In genomic region chrX:139526984-139527383, GRCm38 (mm10) we compare ENCODE assay signal across 29 mouse cellular contexts. TPM values are rescaled to one million over a fixed set of nuclear protein-coding genes. Genes with fewer than 3 reads are reported as not detected.
A peak's percentile ranks its signal among the peaks of the same experiment; 100 is the strongest.
DNase-seq lines count a peak whose midpoint lies in the region; ATAC-seq and TF ChIP-seq lines count a peak whose summit lies in the region.
"Had no signal": no experiment of that assay in that cellular context is flagged by ENCODE, and none has a peak within 500 bp of the region (broad histone marks: within the 10 kb centered on the region; RNA-seq: fewer than 3 reads in every experiment).

No protein-coding gene starts in this region.

- H3K4me2 ChIP-seq in intestine, postnatal 0 days (replicated peaks; ENCODE audit: low read depth), result no peak overlapping the region
- no peak overlapping the region for H3K4me2 ChIP-seq in liver, embryonic 14.5 days (ENCODE audit: low read depth)
- H3K4me2 ChIP-seq: embryonic facial prominence, embryonic 12.5 days; heart, embryonic 11.5 days; hindbrain, embryonic 12.5 days; limb, embryonic 13.5 days; lung, embryonic 14.5 days; midbrain, embryonic 12.5 days; neural tube, embryonic 12.5 days had no signal

- no peak; the same call in 1 of the 2 replicates for TF ChIP-seq EP300 in liver, embryonic 14.5 days (IDR thresholded peaks at IDR 0.05; ENCODE audit: low read depth)

- ATAC-seq in G1E (ENCODE audit: extremely low read depth, insufficient number of reproducible peaks, low FRiP score, poor library complexity, severe bottlenecking), result peak; percentile 60
- peak; percentile 48 for ATAC-seq in intestine, postnatal 0 days
- ATAC-seq in liver, embryonic 14.5 days (ENCODE audit: insufficient read depth), result peak; percentile 64
- ATAC-seq: forebrain, embryonic 14.5 days; hindbrain, postnatal 0 days had no signal

- WGBS in intestine, postnatal 0 days, result 46% methylated on average over 4 of the region's 4 CpGs
- WGBS in liver, embryonic 14.5 days (ENCODE audit: insufficient replicate concordance), result 18% methylated on average over 4 of the region's 4 CpGs
- WGBS in small intestine, adult 2 months, result 38% methylated on average over 4 of the region's 4 CpGs

- no peak overlapping the region; the same call in 1 of the 2 replicates for H3K4me3 ChIP-seq in G1E (ENCODE audit: low read depth, low read length)
- H3K4me3 ChIP-seq in intestine, postnatal 0 days (ENCODE audit: low read depth, low read length), result no peak overlapping the region
- no peak overlapping the region for H3K4me3 ChIP-seq in liver, embryonic 14.5 days (ENCODE audit: insufficient read depth in 1 of 2, low read depth in 2 of 2, low read length in 2 of 2)
- no peak overlapping the region for H3K4me3 ChIP-seq in small intestine, adult 2 months (ENCODE audit: low read depth, low read length)
- H3K4me3 ChIP-seq: embryonic facial prominence, embryonic 12.5 days; hindbrain, embryonic 12.5 days; limb, embryonic 13.5 days; midbrain, embryonic 12.5 days; myocyte; neural tube, embryonic 12.5 days had no signal

- no peaks in the 10 kb centered on the region for H3K27me3 ChIP-seq in G1E (ENCODE audit: insufficient read depth, low read length)
- no peaks in the 10 kb centered on the region for H3K27me3 ChIP-seq in intestine, postnatal 0 days (replicated peaks; ENCODE audit: control insufficient read depth, insufficient read depth, low read length)
- H3K27me3 ChIP-seq in liver, embryonic 14.5 days (ENCODE audit: control insufficient read depth, insufficient read depth, low read length), result no peaks in the 10 kb centered on the region
- no peaks in the 10 kb centered on the region for H3K27me3 ChIP-seq in small intestine, adult 2 months (ENCODE audit: control insufficient read depth, insufficient read depth, low read length)
- H3K27me3 ChIP-seq: embryonic facial prominence, embryonic 12.5 days; hindbrain, embryonic 12.5 days; neural tube, embryonic 12.5 days had no signal

- no peak for TF ChIP-seq CTCF in G1E (IDR thresholded peaks at IDR 0.05; ENCODE audit: low read depth, low read length)
- no peak for TF ChIP-seq CTCF in intestine, postnatal 0 days (IDR thresholded peaks at IDR 0.05; ENCODE audit: low read depth)
- TF ChIP-seq CTCF in liver, embryonic 14.5 days (IDR thresholded peaks at IDR 0.05; ENCODE audit: low read depth), result no peak
- no peak for TF ChIP-seq CTCF in small intestine, adult 2 months (IDR thresholded peaks at IDR 0.05; ENCODE audit: extremely low read depth, insufficient read length, insufficient replicate concordance, low read depth, low read length)

- no peak overlapping the region for H3K27ac ChIP-seq in intestine, postnatal 0 days (ENCODE audit: low read depth, low read length)
- no peak overlapping the region for H3K27ac ChIP-seq in liver, embryonic 14.5 days
- H3K27ac ChIP-seq in small intestine, adult 2 months (ENCODE audit: insufficient read depth, low read depth, low read length), result peak overlapping the region; percentile 35; the same call in 1 of the 2 replicates
- H3K27ac ChIP-seq: embryonic facial prominence, embryonic 12.5 days; hindbrain, embryonic 12.5 days; hindbrain, postnatal 0 days; limb, embryonic 13.5 days; midbrain, embryonic 12.5 days; neural tube, embryonic 12.5 days had no signal

- peaks cover 3% of the 10 kb centered on the region for H3K36me3 ChIP-seq in G1E (replicated peaks)
- no peaks in the 10 kb centered on the region for H3K36me3 ChIP-seq in intestine, postnatal 0 days (ENCODE audit: control insufficient read depth, insufficient read depth)
- H3K36me3 ChIP-seq in liver, embryonic 14.5 days (replicated peaks; ENCODE audit: control insufficient read depth, insufficient read depth, low read depth), result no peaks in the 10 kb centered on the region
- no peaks in the 10 kb centered on the region for H3K36me3 ChIP-seq in small intestine, adult 2 months (ENCODE audit: control insufficient read depth, insufficient read depth, low read length)
- H3K36me3 ChIP-seq: embryonic facial prominence, embryonic 12.5 days; hindbrain, embryonic 12.5 days; limb, embryonic 13.5 days; midbrain, embryonic 12.5 days; neural tube, embryonic 12.5 days had no signal

- H3K9ac ChIP-seq in intestine, postnatal 0 days (ENCODE audit: low read depth, low read length), result no peak overlapping the region
- no peak overlapping the region for H3K9ac ChIP-seq in liver, embryonic 14.5 days (replicated peaks)
- H3K9ac ChIP-seq: embryonic facial prominence, embryonic 12.5 days; hindbrain, embryonic 12.5 days; limb, embryonic 13.5 days; lung, embryonic 14.5 days; midbrain, embryonic 12.5 days; neural tube, embryonic 12.5 days had no signal

- TF ChIP-seq POLR2A in small intestine, adult 2 months (IDR thresholded peaks at IDR 0.05; ENCODE audit: low read depth, low read length), result no peak

- no peaks in the 10 kb centered on the region for H3K9me3 ChIP-seq in G1E (replicated peaks)
- no peaks in the 10 kb centered on the region for H3K9me3 ChIP-seq in intestine, postnatal 0 days (ENCODE audit: control insufficient read depth)
- H3K9me3 ChIP-seq in liver, embryonic 14.5 days (ENCODE audit: control insufficient read depth, low read length), result no peaks in the 10 kb centered on the region
- H3K9me3 ChIP-seq: embryonic facial prominence, embryonic 12.5 days; hindbrain, embryonic 12.5 days; limb, embryonic 13.5 days; midbrain, embryonic 12.5 days; neural tube, embryonic 12.5 days had no signal

- no peak for DNase-seq in G1E (ENCODE audit: low spot score)
- DNase-seq in liver, embryonic 14.5 days (ENCODE audit: low read depth in 3 of 3, low spot score in 3 of 3), result no peak
- no peak for DNase-seq in cerebellum, postnatal 4 days (ENCODE audit: low spot score in 2 of 2)
- no peak for DNase-seq in urinary bladder, adult 18-20 months (ENCODE audit: low spot score in 2 of 2)
- DNase-seq in cerebellum, postnatal 36 days, result no peak
- DNase-seq: adrenal gland, postnatal 36 days; cerebellum, adult 2 months; cerebellum, postnatal 25 days; embryo, embryonic 11 days; gastrocnemius, postnatal 25 days; heart, adult 11 months; heart, postnatal 36 days; kidney, adult 18-20 months; kidney, postnatal 36 days; lung, embryonic 14.5 days; right cerebral cortex, adult 18-20 months; right cerebral cortex, postnatal 4 days; thymus, postnatal 4 days had no signal

- peaks cover 40% of the 10 kb centered on the region for H3K4me1 ChIP-seq in G1E (ENCODE audit: insufficient read depth, low read depth, low read length)
- no peaks in the 10 kb centered on the region for H3K4me1 ChIP-seq in intestine, postnatal 0 days (replicated peaks; ENCODE audit: control insufficient read depth, insufficient read depth, low read length)
- peaks cover 0 to 18% of the 10 kb centered on the region in 2 experiments for H3K4me1 ChIP-seq in liver, embryonic 14.5 days (replicated peaks; ENCODE audit: control insufficient read depth in 2 of 2, insufficient read depth in 2 of 2, low read length in 1 of 2)
- H3K4me1 ChIP-seq in small intestine, adult 2 months (ENCODE audit: control insufficient read depth, insufficient read depth, insufficient read length, low read length), result peaks cover 5% of the 10 kb centered on the region; the same call in 1 of the 2 replicates
- H3K4me1 ChIP-seq: embryonic facial prominence, embryonic 12.5 days; hindbrain, embryonic 12.5 days; limb, embryonic 13.5 days; midbrain, embryonic 12.5 days; neural tube, embryonic 12.5 days had no signal

RNA-seq across cellular contexts. Expression of gene Rnf128, which starts 36.1 kb away (rescaled TPM):
- total RNA-seq in G1E (2014; fragmentation: Nextera tagmentation) (80.2 and 86.1 TPM in 2 replicates), G1E (2017) (119 and 125 TPM in 2 replicates)
- polyA plus RNA-seq in G1E (2012), result 19.2 and 20.6 TPM in 2 replicates
- polyA plus RNA-seq in intestine, postnatal 0 days (2015; fragmentation: Nextera tagmentation; extraction: Ambion mirVana), result 273 and 282 TPM in 2 replicates
- polyA plus RNA-seq in liver, embryonic 14.5 days (2012; rRNA removed), result 9.1 and 13.6 TPM in 2 replicates
- 41.4 and 45.2 TPM in 2 replicates for polyA plus RNA-seq in liver, embryonic 14.5 days (2014; fragmentation: Nextera tagmentation; extraction: Ambion mirVana)
- polyA plus RNA-seq in small intestine, adult 2 months (2012; rRNA removed), result 31.0 and 202 TPM in 2 replicates

RNA-seq across cellular contexts. Expression of gene D330045A20Rik, which starts 46.8 kb away (rescaled TPM):
- 28.3 and 29.1 TPM in 2 replicates for total RNA-seq in G1E (2014; fragmentation: Nextera tagmentation)
- total RNA-seq in G1E (2017), result 42.9 and 51.4 TPM in 2 replicates
- 0.58 and 0.75 TPM in 2 replicates for polyA plus RNA-seq in G1E (2012)
- polyA plus RNA-seq in intestine, postnatal 0 days (2015; fragmentation: Nextera tagmentation; extraction: Ambion mirVana), result 3.9 and 4.2 TPM in 2 replicates
- polyA plus RNA-seq in liver, embryonic 14.5 days (2012; rRNA removed), result 0.30 and 0.46 TPM in 2 replicates
- polyA plus RNA-seq in liver, embryonic 14.5 days (2014; fragmentation: Nextera tagmentation; extraction: Ambion mirVana), result 1.1 and 1.2 TPM in 2 replicates
- polyA plus RNA-seq in small intestine, adult 2 months (2012; rRNA removed), result 0.03 TPM in 2 replicates
- total RNA-seq: gastrocnemius, postnatal 25 days had no signal
